Mouse (Mus musculus) frontal cortex, postnatal 10 days (tissue): ENCODE results near the gene Rbm20.
A peak's percentile ranks its signal among the peaks of the same experiment; 100 is the strongest.

Experiments
- DNase-seq, 2 experiments: peaks; one replicate each; pipeline ENCODE4 v3.0.0; 2022; ENCODE audit warnings: low spot score in 2 of 2, mixed read lengths in 1 of 2

Rbm20 gene

GRCm38 (mm10) chr19:53881786-53882185, 204.7 kb downstream of the Rbm20 start:
- DNase-seq, result no peak

DNA sequence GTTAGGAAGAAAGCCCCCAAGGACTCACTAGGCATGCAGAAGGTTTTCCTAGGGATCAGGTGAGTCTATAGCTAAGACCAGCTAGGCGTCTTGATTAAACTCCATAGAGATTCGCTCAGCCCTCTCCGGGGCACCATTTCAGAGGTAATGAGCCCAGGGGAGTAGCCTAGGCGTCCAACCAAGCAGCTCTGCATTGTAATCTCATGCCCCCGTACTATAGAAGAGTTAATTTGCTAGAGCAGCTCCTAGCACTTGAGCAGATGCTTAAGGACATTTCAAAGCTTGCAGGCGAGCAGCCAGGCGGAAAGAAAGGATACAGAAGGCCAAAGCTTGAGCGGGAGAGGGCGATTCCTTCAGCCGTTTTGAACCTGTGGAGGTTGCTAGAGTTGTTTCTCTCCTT, 208.3 kb downstream of the Rbm20 start:
- no peak for DNase-seq

DNA sequence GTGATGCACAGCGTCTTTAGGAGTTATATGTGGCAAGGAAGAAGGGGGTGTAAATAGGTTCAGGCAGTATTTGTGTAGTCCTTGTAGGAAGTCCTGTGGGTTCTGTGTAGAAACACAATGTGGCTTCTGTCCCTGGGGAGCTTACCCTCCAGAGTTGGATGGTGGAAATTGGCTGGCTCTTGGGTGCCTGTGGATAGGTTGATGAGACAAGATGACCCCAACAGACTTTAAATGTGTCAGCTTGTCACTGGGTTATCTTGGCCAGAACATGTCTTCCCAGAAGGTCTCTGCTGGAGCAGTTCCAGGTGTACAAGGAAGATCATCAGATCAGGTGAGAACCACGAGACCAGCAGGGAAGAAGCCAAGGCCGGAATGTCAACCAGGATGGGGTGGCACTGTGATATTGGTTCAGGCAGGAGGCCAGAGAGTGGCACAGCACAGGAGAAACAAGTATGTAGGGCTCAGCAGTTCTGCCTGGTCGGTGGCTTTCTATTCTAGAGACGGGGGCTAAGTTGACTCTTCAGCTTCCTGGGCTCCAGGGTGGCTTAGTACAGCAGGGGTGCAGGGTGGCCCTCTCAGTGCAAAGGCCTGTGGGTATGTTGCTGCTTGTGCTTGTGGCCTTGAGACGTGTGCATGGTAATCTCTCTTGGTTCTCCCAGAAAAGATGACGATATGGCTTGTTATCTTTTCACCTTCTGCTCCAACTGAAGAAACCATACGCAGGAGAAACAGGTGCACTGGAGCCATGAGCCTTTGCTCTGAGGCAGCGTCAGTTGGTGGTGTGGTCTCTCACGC, 209.7 kb downstream of the Rbm20 start:
- no peak for DNase-seq

- no peak for DNase-seq
These were observed 210.7 kb downstream of the Rbm20 start for GRCm38 (mm10) chr19:53887822-53888221.

DNA sequence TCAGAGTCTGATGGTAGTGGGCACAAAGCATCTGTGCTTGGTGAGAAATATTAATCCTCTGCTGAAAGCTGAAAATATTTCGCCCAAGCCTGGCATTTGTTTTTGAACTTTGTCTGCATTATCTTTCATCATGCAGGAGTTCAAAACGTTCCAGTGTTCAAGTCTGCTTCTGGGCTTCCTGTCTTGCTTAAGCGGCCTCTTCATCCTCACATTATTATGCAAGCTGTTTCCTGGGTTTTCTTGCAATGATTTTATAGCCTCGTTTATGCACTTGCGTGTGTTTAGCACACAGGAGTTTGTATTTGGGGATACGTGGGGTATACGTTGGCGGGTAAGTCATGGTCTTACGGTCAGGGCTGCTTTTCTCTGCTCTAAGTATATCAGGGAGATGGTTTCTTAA, 211.2 kb downstream of the Rbm20 start:
- DNase-seq, result no peak

- DNase-seq, result no peak
These were observed 212.4 kb downstream of the Rbm20 start for GRCm38 (mm10) chr19:53889555-53889954.

GRCm38 (mm10) chr19:53890274-53890673, 213.2 kb downstream of the Rbm20 start:
- DNase-seq, result no peak

DNA sequence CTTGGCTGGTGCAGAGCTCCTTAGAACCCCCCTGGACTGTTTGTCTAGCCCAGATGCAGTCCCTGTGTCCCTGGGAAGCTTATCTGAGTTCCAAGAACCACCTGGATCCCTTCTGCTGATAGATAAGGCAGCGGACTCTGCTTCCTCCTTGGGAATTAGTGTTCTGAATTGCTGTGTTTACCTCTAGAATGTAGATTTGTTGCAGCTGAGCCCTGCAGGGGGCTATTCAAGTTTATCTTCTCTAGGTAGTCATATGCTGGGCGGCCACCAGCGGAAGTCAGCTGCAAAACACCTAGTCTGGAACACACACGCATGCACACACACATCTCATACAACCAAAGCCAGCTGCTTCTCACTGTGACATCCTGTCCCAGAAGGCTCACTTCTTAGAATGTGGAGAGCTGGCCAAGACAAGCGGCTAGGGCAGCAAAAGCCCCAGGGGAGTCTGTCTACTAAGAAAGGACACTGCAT, 213.7 kb downstream of the Rbm20 start:
- DNase-seq, result no peak

- no peak for DNase-seq
These were observed 214.5 kb downstream of the Rbm20 start for GRCm38 (mm10) chr19:53891569-53891968.

DNA sequence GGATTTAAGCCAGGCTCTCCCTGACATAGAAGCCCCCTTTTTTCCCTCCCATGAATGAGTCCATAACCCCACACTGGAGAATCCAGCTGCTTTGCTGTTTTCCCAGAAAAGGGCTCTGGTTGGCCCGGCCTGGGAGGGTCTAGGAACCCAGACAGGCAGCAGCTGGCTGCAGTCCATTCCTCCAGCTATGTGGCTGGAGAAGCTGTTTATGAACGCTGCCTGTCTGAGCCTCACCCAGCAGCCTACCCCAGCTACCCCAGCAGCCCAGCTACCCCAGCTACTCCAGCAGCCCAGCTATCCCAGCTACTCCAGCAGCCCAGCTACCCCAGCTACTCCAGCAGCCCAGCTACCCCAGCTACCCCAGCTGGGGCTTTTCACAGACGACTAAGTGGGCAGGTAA, 215.0 kb downstream of the Rbm20 start, which contains the start of gene Pdcd4:
Gene Pdcd4 (plus strand): TSS at position 171 of the 400 bp plus-strand sequence.
- no peak for DNase-seq

DNA sequence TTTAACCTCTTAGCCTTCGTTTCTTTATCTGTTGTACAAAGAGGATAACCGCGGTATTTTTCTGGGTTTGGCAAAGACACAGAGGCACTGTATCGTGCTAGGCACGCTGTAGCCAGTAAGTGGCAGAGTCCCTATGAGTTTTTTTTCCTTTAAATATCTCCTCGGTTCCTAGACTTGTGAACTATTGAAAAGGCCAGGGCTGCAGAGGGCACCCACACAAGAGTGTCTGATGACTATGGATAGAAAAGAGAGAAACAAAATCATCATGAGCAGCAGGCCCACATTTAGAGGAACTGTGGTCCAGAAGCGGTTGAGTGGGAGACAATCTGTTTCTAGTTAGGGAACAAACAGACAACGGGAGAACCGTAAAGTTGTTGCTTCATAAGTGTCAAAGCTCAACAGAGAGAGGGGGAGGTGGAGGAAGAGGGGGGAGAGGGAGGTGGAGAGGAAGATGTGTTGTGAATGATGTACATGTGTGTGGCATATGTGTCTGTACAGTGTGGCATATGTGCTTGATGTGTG, 215.8 kb downstream of the Rbm20 start:
- DNase-seq, result no peak

DNA sequence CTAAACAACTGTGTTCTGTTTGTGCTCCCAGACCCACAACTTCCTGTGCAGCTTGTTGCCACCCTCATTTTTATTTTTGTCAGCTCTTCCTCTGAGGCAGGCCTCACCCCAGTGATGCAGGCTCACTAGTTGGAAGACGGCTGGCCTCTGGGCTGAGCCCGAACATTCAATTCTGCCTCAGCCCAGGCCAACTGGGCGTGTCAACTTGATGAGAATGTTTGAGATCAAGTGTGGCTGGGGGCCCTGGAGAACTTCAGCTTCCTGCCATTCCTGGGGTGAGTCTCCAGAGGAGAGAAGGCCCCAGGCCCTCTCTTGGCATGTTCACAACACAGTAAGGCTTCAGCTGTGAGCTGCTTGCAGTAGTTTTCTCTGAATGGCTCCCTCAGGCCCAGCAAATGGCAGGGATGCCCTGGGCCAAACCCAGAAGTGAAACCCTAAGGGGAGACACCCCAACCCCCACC, 216.6 kb downstream of the Rbm20 start:
- DNase-seq, result no peak

DNA sequence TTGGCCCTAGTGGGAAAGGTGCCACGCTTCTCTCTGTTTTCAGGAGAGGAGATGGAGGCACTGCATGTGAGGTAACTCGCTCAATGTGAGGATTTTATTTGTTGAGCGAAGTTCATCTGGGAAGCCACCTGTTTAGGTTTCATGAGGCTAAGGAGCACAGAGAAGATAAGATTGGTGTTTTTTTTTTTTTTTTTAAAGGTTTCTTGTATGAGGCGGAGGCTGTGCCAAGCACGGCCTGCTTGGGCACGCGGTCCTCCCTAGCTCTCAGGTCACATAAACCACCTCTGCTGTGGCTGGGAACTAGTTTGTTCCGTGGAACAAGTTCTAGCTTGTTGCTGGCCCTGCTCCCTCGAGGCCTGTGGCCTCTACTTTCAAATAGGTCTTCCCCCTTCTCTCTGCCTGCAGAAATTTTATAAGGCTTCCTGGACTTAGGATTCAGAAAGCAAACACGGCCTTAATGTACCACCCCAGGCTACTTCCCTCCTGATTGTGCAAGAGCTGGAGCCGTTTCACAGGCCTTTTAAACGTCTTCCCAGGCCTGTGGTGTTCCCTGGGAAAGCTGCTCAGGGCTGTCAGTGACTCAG, 217.5 kb downstream of the Rbm20 start:
- no peak for DNase-seq

- no peak for DNase-seq
These were observed 220.9 kb downstream of the Rbm20 start for GRCm38 (mm10) chr19:53898046-53898445.

DNA sequence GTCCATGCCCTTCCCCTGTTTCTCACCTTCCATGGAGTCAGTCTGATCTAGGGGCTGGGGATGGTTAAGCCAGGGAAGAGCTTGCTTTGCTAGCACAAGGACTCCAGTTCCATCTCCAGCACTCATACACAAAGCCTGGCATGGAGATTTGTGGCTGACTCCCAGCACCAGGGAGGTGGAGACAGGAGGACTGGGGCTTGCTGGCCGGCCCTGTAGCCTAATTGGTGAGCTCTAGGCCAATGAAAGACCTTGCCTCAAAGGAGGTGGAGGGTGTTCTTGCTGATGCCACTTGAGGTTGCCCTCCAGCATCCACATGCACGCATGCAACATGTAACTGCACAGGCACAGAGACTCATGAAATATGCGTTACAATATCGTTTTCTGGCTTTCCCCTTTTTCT, 221.4 kb downstream of the Rbm20 start:
- no peak for DNase-seq

- DNase-seq, result no peak
These were observed 222.1 kb downstream of the Rbm20 start for GRCm38 (mm10) chr19:53898970-53899900.

DNA sequence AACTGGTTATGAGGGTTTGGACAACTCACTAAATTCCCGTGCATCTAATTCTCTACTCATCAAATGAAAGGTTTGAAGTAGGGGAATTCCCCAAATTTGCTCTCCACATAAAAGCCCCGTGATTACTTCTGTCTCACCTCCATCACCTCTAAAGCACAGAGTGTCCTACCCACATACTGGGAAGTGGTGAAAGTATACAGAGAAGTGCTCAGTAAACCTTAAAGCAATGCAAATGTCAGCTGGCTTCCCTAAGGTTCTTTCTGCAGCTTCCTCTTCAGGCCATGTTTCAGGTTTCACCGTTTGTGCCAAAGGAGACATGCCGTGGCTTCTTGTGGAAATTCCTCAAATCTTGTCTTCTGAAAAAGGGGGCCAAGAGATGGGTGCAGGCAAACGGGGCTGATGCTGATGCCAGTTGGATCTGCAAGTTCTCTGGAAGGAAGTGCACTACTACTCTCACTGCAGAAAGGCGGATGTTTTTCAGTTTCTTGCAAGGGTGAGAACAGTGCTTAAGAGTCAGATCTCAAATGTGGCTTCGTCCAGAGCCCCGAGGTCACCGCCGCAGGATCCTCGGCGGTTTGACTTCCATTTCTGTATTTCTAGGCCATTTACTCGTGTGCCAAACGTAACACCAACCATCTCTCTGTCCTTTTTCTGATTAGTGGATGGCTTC, 223.0 kb downstream of the Rbm20 start:
- DNase-seq, result no peak

GRCm38 (mm10) chr19:53901931-53902738, 225.0 kb downstream of the Rbm20 start:
- no peak for DNase-seq

- DNase-seq, result peak; percentile 95 to 96
These were observed 225.8 kb downstream of the Rbm20 start for GRCm38 (mm10) chr19:53902739-53903487.
